Mouse (Mus musculus): ENCODE measurements around the gene Cdkn2aipnl. TPM values are rescaled to one million over a fixed set of nuclear protein-coding genes. Genes with fewer than 3 reads are reported as not detected.

Gene Cdkn2aipnl
- polyA plus RNA-seq (2015; fragmentation: Nextera tagmentation; extraction: Ambion mirVana) = 40.6 and 41.2 TPM in 2 replicates

DNA sequence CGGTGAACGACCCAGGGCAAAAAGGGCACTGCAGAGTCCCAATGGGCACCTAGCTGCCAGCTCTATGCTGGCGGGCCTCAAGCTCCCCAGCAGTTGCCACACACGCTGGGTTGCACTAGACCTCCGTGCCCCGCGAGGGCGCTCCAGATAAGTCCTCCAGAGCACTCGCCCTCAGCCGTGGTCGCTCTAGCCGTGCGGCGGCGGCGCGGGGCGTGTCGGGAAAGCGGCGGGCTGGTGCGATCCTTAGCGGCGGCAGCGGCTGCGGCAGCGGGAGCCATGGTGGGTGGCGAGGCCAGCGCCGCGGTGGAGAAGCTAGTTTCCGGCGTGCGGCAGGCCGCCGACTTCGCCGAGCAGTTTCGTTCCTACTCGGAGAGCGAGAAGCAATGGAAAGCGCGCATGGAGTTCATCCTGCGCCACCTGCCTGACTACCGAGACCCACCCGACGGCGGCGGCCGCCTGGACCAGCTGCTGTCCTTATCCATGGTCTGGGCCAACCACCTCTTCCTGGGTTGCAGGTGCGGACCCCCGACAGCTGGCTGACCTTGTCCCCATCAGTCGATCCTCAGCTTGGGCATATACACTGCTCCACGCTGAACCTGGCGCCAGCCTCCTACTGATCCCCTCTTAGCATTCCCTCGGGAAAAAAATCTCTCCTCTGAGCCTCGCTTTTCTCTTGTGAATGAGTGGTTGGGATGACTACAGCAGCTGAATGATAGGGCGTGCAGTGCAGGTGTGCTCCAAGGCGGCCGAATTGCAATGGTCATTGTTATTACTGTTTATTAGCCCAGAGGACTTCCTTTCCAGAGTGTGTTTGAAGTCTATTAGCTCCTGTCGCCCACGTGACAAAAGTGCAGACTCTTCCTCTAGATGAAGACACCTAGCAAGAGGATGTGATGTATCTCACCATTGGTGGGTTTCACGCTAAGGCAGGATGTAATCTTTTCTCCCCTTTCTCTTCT lies at the start of gene Cdkn2aipnl:
Gene Cdkn2aipnl (plus strand): TSS at position 219 of the 959 bp plus-strand sequence.

DNA sequence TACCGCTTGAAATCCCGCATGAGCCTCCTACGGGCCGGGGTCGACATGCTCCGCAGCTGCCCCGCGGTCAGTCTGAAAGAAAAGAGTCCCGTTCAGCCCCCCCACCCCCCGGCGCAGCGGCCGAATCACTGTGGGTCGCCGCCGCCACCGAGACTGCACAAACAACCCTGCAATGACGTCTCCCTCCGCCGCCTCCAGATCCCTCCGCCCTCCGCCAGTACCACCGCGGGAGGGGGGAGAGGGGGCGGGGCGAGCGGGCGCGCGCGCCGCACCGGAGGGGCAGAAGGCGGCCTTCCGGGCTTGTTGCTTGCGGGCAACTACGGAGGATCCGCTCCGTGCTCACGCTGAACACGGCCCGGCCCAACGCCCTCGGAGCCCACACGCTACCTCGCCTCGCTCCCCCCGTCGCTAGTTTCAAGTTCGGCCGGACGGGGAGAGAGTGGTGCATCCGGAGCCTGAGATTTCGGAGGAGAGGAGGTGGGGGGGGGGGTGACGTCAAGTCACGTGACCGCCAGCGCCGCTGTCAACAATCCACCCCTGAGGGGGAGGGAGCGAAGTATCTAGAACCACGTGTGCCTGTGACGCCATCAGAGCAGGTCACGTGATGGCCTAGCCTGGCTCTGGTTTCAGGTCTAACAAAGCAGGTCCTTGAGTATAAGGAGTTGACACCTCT lies 33.0 kb downstream of the Cdkn2aipnl start, which contains the start of gene Ube2b:
Gene Ube2b (minus strand): TSS at position 473 of the 673 bp plus-strand sequence.

GRCm38 (mm10) chr11:52003772-52004528 lies 36.5 kb downstream of the Cdkn2aipnl start, which contains the start of gene Cdkl3:
Gene Cdkl3 (plus strand): TSS chr11:52004221.

Other genes starting within 250 kb of the Cdkn2aipnl start
- gene Sec24a, start 204.0 kb upstream of the Cdkn2aipnl start, polyA plus RNA-seq (2015; fragmentation: Nextera tagmentation; extraction: Ambion mirVana) = 9.2 and 9.6 TPM in 2 replicates
- 164 and 193 TPM in 2 replicates for gene Sar1b, start 204.0 kb upstream of the Cdkn2aipnl start, polyA plus RNA-seq (2015; fragmentation: Nextera tagmentation; extraction: Ambion mirVana)
- 0.37 and 0.69 TPM in 2 replicates for gene Jade2, start 110.0 kb upstream of the Cdkn2aipnl start, polyA plus RNA-seq (2015; fragmentation: Nextera tagmentation; extraction: Ambion mirVana)
- 364 and 443 TPM in 2 replicates for gene Ube2b, start 33.1 kb downstream of the Cdkn2aipnl start, polyA plus RNA-seq (2015; fragmentation: Nextera tagmentation; extraction: Ambion mirVana)
- 10.5 and 10.7 TPM in 2 replicates for gene Cdkl3, start 36.6 kb downstream of the Cdkn2aipnl start, polyA plus RNA-seq (2015; fragmentation: Nextera tagmentation; extraction: Ambion mirVana)
- 52.5 and 53.1 TPM in 2 replicates for gene Ppp2ca, start 131.0 kb downstream of the Cdkn2aipnl start, polyA plus RNA-seq (2015; fragmentation: Nextera tagmentation; extraction: Ambion mirVana)
- gene Olfr1373, start 177.9 kb downstream of the Cdkn2aipnl start, polyA plus RNA-seq (2015; fragmentation: Nextera tagmentation; extraction: Ambion mirVana) = not detected in 2 replicates
- not detected in 2 replicates for gene Olfr1371, start 246.3 kb downstream of the Cdkn2aipnl start, polyA plus RNA-seq (2015; fragmentation: Nextera tagmentation; extraction: Ambion mirVana)

Measured in skeletal muscle tissue, postnatal 0 days (tissue).